Mouse (Mus musculus) cerebellum, adult 2 months (tissue): ENCODE data around the gene Pdhb.

ENCODE experiments used
- CTCF ChIP-seq: fragments of 200-500 bp; IDR thresholded peaks from 2 replicates; pipeline ENCODE4 v1.5.1; 2011; ENCODE audit warnings: low read depth, mild to moderate bottlenecking, control low read depth, low read length, moderate library complexity, borderline replicate concordance; ENCODE audit not compliant: insufficient read depth
- POLR2A ChIP-seq: fragments of 200-500 bp; IDR thresholded peaks from 2 replicates; pipeline ENCODE4 v1.6.1; 2011; ENCODE audit warnings: low read length, control low read depth, borderline replicate concordance; ENCODE audit not compliant: insufficient read depth

DNA sequence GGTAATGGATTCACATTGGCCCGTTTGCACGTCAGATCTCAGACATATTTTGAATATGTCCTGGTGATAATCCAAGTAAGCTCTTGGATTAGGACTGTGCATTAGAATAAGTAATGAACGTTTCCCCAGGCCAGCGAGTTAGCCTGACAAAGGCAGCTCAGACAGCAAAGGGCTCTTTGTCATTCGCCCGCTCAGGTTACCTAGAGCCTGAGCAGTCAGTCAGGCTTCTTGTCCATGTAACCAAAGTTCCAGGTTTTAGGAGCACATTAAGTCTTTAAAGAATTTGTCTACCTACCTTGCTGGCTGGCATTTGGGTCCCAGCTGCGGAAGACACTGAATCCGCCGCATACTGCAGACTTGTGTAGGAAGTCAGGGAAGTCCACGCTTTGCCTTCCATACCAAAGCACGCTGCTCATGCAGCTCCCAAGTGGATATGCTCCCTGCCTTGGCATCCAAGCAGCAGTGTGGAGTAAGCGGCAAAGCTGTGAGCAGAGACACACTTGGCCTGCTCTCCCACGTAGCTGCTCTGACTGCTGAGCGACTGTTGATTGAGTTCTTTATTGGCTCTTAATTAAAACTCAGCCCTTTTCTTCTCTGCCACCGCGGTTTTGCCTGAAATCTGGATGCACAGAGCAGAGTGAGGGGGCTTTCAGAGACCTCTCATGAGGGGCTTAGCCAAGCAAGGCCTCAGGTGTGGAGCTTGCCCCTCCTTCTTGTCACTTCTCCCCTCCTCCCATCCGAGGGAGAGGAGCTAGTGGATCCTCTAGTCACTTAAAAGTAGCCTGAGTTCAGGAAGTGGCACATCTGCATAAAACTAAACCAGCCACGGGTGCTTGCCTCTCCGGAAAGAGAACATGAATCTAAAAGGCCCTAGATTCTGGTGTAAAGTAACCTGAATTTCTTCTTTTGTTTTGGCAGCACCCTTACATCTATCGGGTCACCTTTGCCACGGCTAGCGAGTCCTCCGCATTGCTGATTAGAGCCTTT lies 32.8 kb downstream of the Pdhb start:
- TF ChIP-seq CTCF (no peak), POLR2A (no peak)
